Mouse (Mus musculus) limb, embryonic 14.5 days (tissue): ENCODE results near the gene BC037034. TPM values are rescaled to one million over a fixed set of nuclear protein-coding genes. Genes with fewer than 3 reads are reported as not detected.
"Not testable (repeated sequence)": the region's sequence is repeated elsewhere in the genome, so short reads cannot be mapped to it uniquely, and the experiment has no call there.

ENCODE experiments used
- ATAC-seq: fragments of 200-750 bp; cut with Nextera tagmentation; 2 replicates; pipeline ENCODE4 v1.8.0; 2017; ENCODE audit warnings: low read depth, moderate number of reproducible peaks, moderate TSS enrichment; ENCODE audit not compliant: low FRiP score
- DNase-seq: peaks from one replicate; pipeline ENCODE4 v3.0.0-alpha.2; 2015; ENCODE audit warnings: low spot score
- H3K27ac ChIP-seq: fragments of 300-500 bp; sonication (generic); replicated peaks from 2 replicates; pipeline ENCODE4 v1.5.1; 2014; ENCODE audit warnings: low read depth, mild to moderate bottlenecking, low read length, moderate library complexity, mixed read lengths
- H3K27me3 ChIP-seq: fragments of 300-500 bp; sonication (generic); 2 replicates; pipeline ENCODE4 v1.6.1; 2014; ENCODE audit warnings: low read length, mixed read lengths; ENCODE audit not compliant: control insufficient read depth, insufficient read depth
- H3K36me3 ChIP-seq: fragments of 300-500 bp; sonication (generic); 2 replicates; pipeline ENCODE4 v1.6.1; 2014; ENCODE audit warnings: mild to moderate bottlenecking, low read length, moderate library complexity, mixed read lengths; ENCODE audit not compliant: control insufficient read depth, insufficient read depth
- H3K4me1 ChIP-seq: fragments of 300-500 bp; sonication (generic); 2 replicates; pipeline ENCODE4 v1.6.1; 2014; ENCODE audit warnings: antibody characterized with exemption, low read length, mixed read lengths; ENCODE audit not compliant: control insufficient read depth, insufficient read depth
- H3K4me2 ChIP-seq: fragments of 300-500 bp; sonication (generic); replicated peaks from 2 replicates; pipeline ENCODE4 v1.6.1; 2014; ENCODE audit warnings: low read depth, mild to moderate bottlenecking, low read length, moderate library complexity; ENCODE audit not compliant: severe bottlenecking
- H3K4me3 ChIP-seq: fragments of 300-500 bp; sonication (generic); replicated peaks from 2 replicates; pipeline ENCODE4 v1.5.1; 2014; ENCODE audit warnings: low read length
- H3K9ac ChIP-seq: fragments of 300-500 bp; sonication (generic); 2 replicates; pipeline ENCODE4 v1.6.1; 2014; ENCODE audit warnings: mild to moderate bottlenecking, low read depth, low read length, moderate library complexity; ENCODE audit not compliant: severe bottlenecking
- H3K9me3 ChIP-seq: fragments of 300-500 bp; sonication (generic); 2 replicates; pipeline ENCODE4 v1.6.1; 2016; ENCODE audit warnings: low read length; ENCODE audit not compliant: control insufficient read depth
- POLR2A ChIP-seq: fragments of 200-500 bp; IDR thresholded peaks from 2 replicates; pipeline ENCODE4 v1.8.0; 2012; ENCODE audit warnings: inconsistent platforms, mild to moderate bottlenecking, moderate library complexity, borderline replicate concordance; ENCODE audit not compliant: insufficient read depth, insufficient read length; ENCODE audit errors: extremely low read depth
- WGBS: fragments of 180-500 bp; shearing (Covaris S2); extraction: QIAGEN DNeasy Blood & Tissue Kit; methylation state at CpG from one replicate; pipeline ENCODE4 v1.1.7; 2014; 5-methylcytosine and 5-hydroxymethylcytosine counted together
- polyA plus RNA-seq, 2 experiments: library from polyadenylated mRNA; depleted of rRNA in 1 of 2; stranded (reverse) in 1 of 2; unstranded in 1 of 2; fragments of >200 nt; fragmentation: Nextera tagmentation in 1 of 2; extraction: Ambion mirVana in 1 of 2; gene quantifications; 2 replicates each; pipeline versions ENCODE4 v1.2.1 to v1.2.3; 2012 to 2014

BC037034 gene
- polyA plus RNA-seq, 2 experiments = 5.2 to 81.0 TPM

DNA sequence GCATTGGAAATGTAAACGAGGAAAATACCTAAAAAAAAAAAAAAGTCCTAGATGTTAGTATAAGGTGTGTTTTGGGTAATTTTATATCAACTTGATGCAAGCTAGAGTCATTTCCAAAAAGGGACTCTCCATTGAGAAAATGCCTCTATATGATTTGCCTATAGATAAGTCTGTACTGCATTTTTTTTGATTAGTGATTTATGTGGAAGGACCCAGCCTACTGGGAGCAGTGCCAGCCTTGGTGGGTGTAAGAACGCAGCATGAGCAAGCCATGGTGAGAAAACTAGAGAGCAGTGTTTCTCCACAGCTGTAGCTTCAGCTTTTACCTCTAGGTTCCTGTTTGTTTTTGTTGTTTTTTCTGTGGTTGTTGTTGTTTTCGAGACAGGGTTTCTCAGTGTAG lies 40.5 kb downstream of the BC037034 start:
- H3K27me3 ChIP-seq = no peaks in the 10 kb centered on the region
- no peak overlapping the region for H3K27ac ChIP-seq
- no peak overlapping the region for H3K4me2 ChIP-seq
- DNase-seq (no peak), ATAC-seq (no peak)
- H3K9ac ChIP-seq = no peak overlapping the region
- H3K4me1 ChIP-seq = no peaks in the 10 kb centered on the region
- H3K4me3 ChIP-seq = no peak overlapping the region
- no peaks in the 10 kb centered on the region for H3K36me3 ChIP-seq
- WGBS = 56% methylated on average over 3 of the region's 3 CpGs
- no peak for TF ChIP-seq POLR2A
- H3K9me3 ChIP-seq = no peaks in the 10 kb centered on the region

DNA sequence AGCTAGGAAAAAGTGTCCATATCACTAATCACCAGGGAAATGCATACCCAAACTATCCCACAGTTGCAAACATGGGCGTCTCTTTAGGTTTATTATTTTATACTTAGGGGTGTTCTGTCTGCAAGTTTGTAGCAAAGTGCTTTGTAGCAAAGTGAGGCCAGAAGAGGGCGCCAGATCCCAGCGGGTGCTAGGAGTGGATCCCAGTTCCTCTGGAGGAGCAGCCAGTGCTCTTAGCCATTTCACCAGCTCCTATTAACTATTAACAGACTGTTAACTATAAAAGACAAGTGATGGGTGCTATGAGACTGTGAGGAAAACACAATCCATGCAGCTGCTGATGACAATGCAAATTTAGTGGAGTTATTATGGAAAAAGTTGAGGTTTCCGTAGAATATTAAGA lies 41.7 kb downstream of the BC037034 start:
- Histone ChIP-seq H3K27ac (no peak overlapping the region), H3K36me3 (no peaks in the 10 kb centered on the region), H3K4me1 (no peaks in the 10 kb centered on the region), H3K9ac (no peak overlapping the region), H3K4me3 (no peak overlapping the region), H3K27me3 (no peaks in the 10 kb centered on the region), H3K9me3 (no peaks in the 10 kb centered on the region), H3K4me2 (no peak overlapping the region)
- 25% methylated on average over 4 of the region's 4 CpGs for WGBS
- DNase-seq (peak; percentile 74), ATAC-seq (no peak)
- no peak for TF ChIP-seq POLR2A

DNA sequence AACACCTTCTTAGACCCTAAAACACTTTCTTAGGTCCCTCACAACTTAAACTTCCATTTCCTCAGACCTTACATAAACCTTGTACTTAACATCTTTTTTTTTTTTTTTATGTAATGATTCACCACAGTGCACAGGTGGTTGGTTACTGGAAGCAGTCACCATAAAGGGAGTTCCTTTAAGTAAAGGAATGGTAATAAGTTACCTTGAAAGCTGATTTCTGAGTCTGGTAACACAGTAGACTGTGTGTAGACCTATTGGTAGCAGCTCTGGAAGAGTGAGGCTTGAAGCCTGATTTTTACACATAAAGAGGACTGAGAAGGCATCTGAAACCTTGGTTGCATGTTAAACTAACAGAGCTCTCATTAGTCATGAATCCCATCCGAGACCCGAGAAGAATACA lies 44.0 kb downstream of the BC037034 start:
- Histone ChIP-seq H3K27ac (no peak overlapping the region), H3K4me2 (no peak overlapping the region), H3K27me3 (no peaks in the 10 kb centered on the region), H3K4me3 (no peak overlapping the region), H3K9me3 (no peaks in the 10 kb centered on the region), H3K36me3 (no peaks in the 10 kb centered on the region), H3K9ac (no peak overlapping the region), H3K4me1 (no peaks in the 10 kb centered on the region)
- no peak for TF ChIP-seq POLR2A
- 74% methylated on average over 2 of the region's 2 CpGs for WGBS
- no peak for DNase-seq
- ATAC-seq = no peak

DNA sequence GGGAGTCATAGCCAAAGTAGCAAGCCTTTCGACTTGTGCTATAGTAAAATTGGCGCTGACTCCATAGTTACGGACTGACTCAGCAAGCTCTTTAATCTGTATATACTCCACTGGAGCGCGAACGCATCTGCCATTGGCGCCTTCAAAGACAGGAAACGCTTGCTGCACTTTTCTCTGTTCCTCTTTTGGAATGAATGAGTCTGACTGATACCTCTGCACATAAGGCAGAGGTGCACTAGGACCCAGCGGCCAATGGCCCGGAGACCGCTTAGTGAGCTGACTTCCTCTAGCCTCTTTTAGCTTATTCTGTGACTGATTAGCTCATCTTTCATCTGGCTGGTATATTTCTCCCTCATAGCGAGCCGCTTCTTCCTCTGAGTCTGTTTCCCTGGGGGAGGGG lies 47.2 kb downstream of the BC037034 start:
- not testable (repeated sequence) for H3K9ac ChIP-seq, DNase-seq, ATAC-seq

More for the DNA sequence above, 47.2 kb downstream of the BC037034 start:
- 96% methylated on average over 13 of the region's 13 CpGs for WGBS
- not testable (repeated sequence) for H3K4me2 ChIP-seq, H3K4me1 ChIP-seq, H3K36me3 ChIP-seq, H3K4me3 ChIP-seq, H3K27ac ChIP-seq, H3K9me3 ChIP-seq, H3K27me3 ChIP-seq

Other genes starting within 250 kb of the BC037034 start
- not detected in 2 replicates for gene Smok3a, start 242.8 kb downstream of the BC037034 start, polyA plus RNA-seq (2012; rRNA removed)
- gene Smok3a, start 242.8 kb downstream of the BC037034 start, polyA plus RNA-seq (2014; fragmentation: Nextera tagmentation; extraction: Ambion mirVana) = not detected in 2 replicates
- gene Smok3b, start 242.6 kb downstream of the BC037034 start, polyA plus RNA-seq (2012; rRNA removed) = not detected in 2 replicates
- not detected in 2 replicates for gene Smok3b, start 242.6 kb downstream of the BC037034 start, polyA plus RNA-seq (2014; fragmentation: Nextera tagmentation; extraction: Ambion mirVana)
- not detected in 2 replicates for gene Smok3c, start 210.8 kb downstream of the BC037034 start, polyA plus RNA-seq (2012; rRNA removed)
- not detected in 2 replicates for gene Smok3c, start 210.8 kb downstream of the BC037034 start, polyA plus RNA-seq (2014; fragmentation: Nextera tagmentation; extraction: Ambion mirVana)
- gene Zkscan1, start 178.9 kb downstream of the BC037034 start, polyA plus RNA-seq (2012; rRNA removed) = 8.5 and 9.8 TPM in 2 replicates
- gene Zkscan1, start 178.9 kb downstream of the BC037034 start, polyA plus RNA-seq (2014; fragmentation: Nextera tagmentation; extraction: Ambion mirVana) = 25.3 and 25.4 TPM in 2 replicates
- 31.5 and 38.3 TPM in 2 replicates for gene Zscan21, start 147.1 kb downstream of the BC037034 start, polyA plus RNA-seq (2012; rRNA removed)
- gene Zscan21, start 147.1 kb downstream of the BC037034 start, polyA plus RNA-seq (2014; fragmentation: Nextera tagmentation; extraction: Ambion mirVana) = 59.8 and 70.0 TPM in 2 replicates
- gene Zfp113, start 108.3 kb downstream of the BC037034 start, polyA plus RNA-seq (2012; rRNA removed) = 5.1 and 5.2 TPM in 2 replicates
- gene Zfp113, start 108.3 kb downstream of the BC037034 start, polyA plus RNA-seq (2014; fragmentation: Nextera tagmentation; extraction: Ambion mirVana) = 11.3 and 12.6 TPM in 2 replicates
- 141 and 149 TPM in 2 replicates for gene Cops6, start 103.0 kb downstream of the BC037034 start, polyA plus RNA-seq (2012; rRNA removed)
- 262 and 267 TPM in 2 replicates for gene Cops6, start 103.0 kb downstream of the BC037034 start, polyA plus RNA-seq (2014; fragmentation: Nextera tagmentation; extraction: Ambion mirVana)
- 73.4 and 107 TPM in 2 replicates for gene Ap4m1, start 92.0 kb downstream of the BC037034 start, polyA plus RNA-seq (2012; rRNA removed)
- gene Ap4m1, start 92.0 kb downstream of the BC037034 start, polyA plus RNA-seq (2014; fragmentation: Nextera tagmentation; extraction: Ambion mirVana) = 18.6 and 19.9 TPM in 2 replicates
- 136 and 149 TPM in 2 replicates for gene Mcm7, start 91.6 kb downstream of the BC037034 start, polyA plus RNA-seq (2012; rRNA removed)
- 144 and 152 TPM in 2 replicates for gene Mcm7, start 91.6 kb downstream of the BC037034 start, polyA plus RNA-seq (2014; fragmentation: Nextera tagmentation; extraction: Ambion mirVana)
- gene Taf6, start 76.6 kb downstream of the BC037034 start, polyA plus RNA-seq (2012; rRNA removed) = 90.0 and 109 TPM in 2 replicates
- 75.6 and 86.0 TPM in 2 replicates for gene Taf6, start 76.6 kb downstream of the BC037034 start, polyA plus RNA-seq (2014; fragmentation: Nextera tagmentation; extraction: Ambion mirVana)
- gene Cnpy4, start 76.5 kb downstream of the BC037034 start, polyA plus RNA-seq (2012; rRNA removed) = 35.8 and 50.6 TPM in 2 replicates
- gene Cnpy4, start 76.5 kb downstream of the BC037034 start, polyA plus RNA-seq (2014; fragmentation: Nextera tagmentation; extraction: Ambion mirVana) = 60.7 and 65.7 TPM in 2 replicates
- 6.9 and 7.5 TPM in 2 replicates for gene Mblac1, start 69.7 kb downstream of the BC037034 start, polyA plus RNA-seq (2012; rRNA removed)
- gene Mblac1, start 69.7 kb downstream of the BC037034 start, polyA plus RNA-seq (2014; fragmentation: Nextera tagmentation; extraction: Ambion mirVana) = 8.3 and 8.8 TPM in 2 replicates
- not detected in 2 replicates for gene Nxpe5, start 38.1 kb downstream of the BC037034 start, polyA plus RNA-seq (2012; rRNA removed)
- gene Nxpe5, start 38.1 kb downstream of the BC037034 start, polyA plus RNA-seq (2014; fragmentation: Nextera tagmentation; extraction: Ambion mirVana) = not detected in 2 replicates
- gene Lamtor4, start 8.6 kb downstream of the BC037034 start, polyA plus RNA-seq (2012; rRNA removed) = 104 and 110 TPM in 2 replicates
- 64.6 and 68.5 TPM in 2 replicates for gene Lamtor4, start 8.6 kb downstream of the BC037034 start, polyA plus RNA-seq (2014; fragmentation: Nextera tagmentation; extraction: Ambion mirVana)
- 1.9 and 3.2 TPM in 2 replicates for gene Gal3st4, start 8.8 kb upstream of the BC037034 start, polyA plus RNA-seq (2012; rRNA removed)
- gene Gal3st4, start 8.8 kb upstream of the BC037034 start, polyA plus RNA-seq (2014; fragmentation: Nextera tagmentation; extraction: Ambion mirVana) = 3.7 and 3.8 TPM in 2 replicates
- 0.18 and 0.19 TPM in 2 replicates for gene Gm43720, start 15.9 kb upstream of the BC037034 start, polyA plus RNA-seq (2012; rRNA removed)
- 0.15 and 0.33 TPM in 2 replicates for gene Gm43720, start 15.9 kb upstream of the BC037034 start, polyA plus RNA-seq (2014; fragmentation: Nextera tagmentation; extraction: Ambion mirVana)
- 183 and 277 TPM in 2 replicates for gene Gpc2, start 16.0 kb upstream of the BC037034 start, polyA plus RNA-seq (2012; rRNA removed)
- gene Gpc2, start 16.0 kb upstream of the BC037034 start, polyA plus RNA-seq (2014; fragmentation: Nextera tagmentation; extraction: Ambion mirVana) = 6.4 and 7.2 TPM in 2 replicates
- gene Stag3, start 16.2 kb upstream of the BC037034 start, polyA plus RNA-seq (2012; rRNA removed) = 18.8 and 25.3 TPM in 2 replicates
- gene Stag3, start 16.2 kb upstream of the BC037034 start, polyA plus RNA-seq (2014; fragmentation: Nextera tagmentation; extraction: Ambion mirVana) = 5.6 TPM in 2 replicates
- 0.06 and 0.09 TPM in 2 replicates for gene Pvrig, start 77.9 kb upstream of the BC037034 start, polyA plus RNA-seq (2012; rRNA removed)
- gene Pvrig, start 77.9 kb upstream of the BC037034 start, polyA plus RNA-seq (2014; fragmentation: Nextera tagmentation; extraction: Ambion mirVana) = 0.18 TPM in 2 replicates
- 17.4 and 21.4 TPM in 2 replicates for gene Zfp157, start 177.4 kb upstream of the BC037034 start, polyA plus RNA-seq (2012; rRNA removed)
- 40.4 and 42.9 TPM in 2 replicates for gene Zfp157, start 177.4 kb upstream of the BC037034 start, polyA plus RNA-seq (2014; fragmentation: Nextera tagmentation; extraction: Ambion mirVana)